Mouse (Mus musculus) ES-E14 (cell line): Measurements from ENCODE around the gene Mrps21.

Experiments used
- CHD2 ChIP-seq: IDR thresholded peaks from 2 replicates; pipeline ENCODE4 v1.6.1; 2014; ENCODE audit warnings: mild to moderate bottlenecking, low read depth, low read length, inconsistent platforms
- MAFK ChIP-seq: IDR thresholded peaks from 2 replicates; pipeline ENCODE4 v1.6.1; 2014; ENCODE audit warnings: mild to moderate bottlenecking, low read depth, low read length, inconsistent platforms; ENCODE audit not compliant: insufficient read depth
- ZC3H11A ChIP-seq: IDR thresholded peaks from 2 replicates; pipeline ENCODE4 v1.6.1; 2012; ENCODE audit warnings: low read depth, mild to moderate bottlenecking, inconsistent platforms, low read length, borderline replicate concordance
- ZNF384 ChIP-seq: IDR thresholded peaks from 2 replicates; pipeline ENCODE4 v1.6.1; 2012; ENCODE audit warnings: low read depth, low read length, inconsistent platforms

DNA sequence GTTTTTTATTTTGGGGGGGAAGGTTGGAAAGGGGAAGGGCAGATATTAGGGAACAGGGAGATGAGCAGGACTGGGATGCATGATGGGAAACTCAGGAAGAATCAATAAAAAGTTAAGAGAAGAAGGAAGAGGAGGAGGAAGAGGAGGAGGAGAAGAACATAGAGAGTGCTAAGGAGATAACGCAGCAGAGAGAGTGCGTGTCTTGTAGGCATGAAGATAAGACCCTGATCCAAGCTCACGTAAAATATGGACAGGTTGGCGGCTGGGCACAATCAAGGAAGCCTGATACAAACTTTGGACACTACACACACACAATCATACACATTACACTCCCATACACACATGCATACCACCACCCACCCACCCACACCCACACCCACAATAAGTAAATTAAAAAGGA is 43.4 kb upstream of the Mrps21 start:
- no peak for TF ChIP-seq ZC3H11A
- no peak for TF ChIP-seq CHD2
- no peak for TF ChIP-seq ZNF384
- TF ChIP-seq MAFK = no peak
